Comparison of ENCODE assay signal across 12 mouse cellular contexts in the genomic region with DNA sequence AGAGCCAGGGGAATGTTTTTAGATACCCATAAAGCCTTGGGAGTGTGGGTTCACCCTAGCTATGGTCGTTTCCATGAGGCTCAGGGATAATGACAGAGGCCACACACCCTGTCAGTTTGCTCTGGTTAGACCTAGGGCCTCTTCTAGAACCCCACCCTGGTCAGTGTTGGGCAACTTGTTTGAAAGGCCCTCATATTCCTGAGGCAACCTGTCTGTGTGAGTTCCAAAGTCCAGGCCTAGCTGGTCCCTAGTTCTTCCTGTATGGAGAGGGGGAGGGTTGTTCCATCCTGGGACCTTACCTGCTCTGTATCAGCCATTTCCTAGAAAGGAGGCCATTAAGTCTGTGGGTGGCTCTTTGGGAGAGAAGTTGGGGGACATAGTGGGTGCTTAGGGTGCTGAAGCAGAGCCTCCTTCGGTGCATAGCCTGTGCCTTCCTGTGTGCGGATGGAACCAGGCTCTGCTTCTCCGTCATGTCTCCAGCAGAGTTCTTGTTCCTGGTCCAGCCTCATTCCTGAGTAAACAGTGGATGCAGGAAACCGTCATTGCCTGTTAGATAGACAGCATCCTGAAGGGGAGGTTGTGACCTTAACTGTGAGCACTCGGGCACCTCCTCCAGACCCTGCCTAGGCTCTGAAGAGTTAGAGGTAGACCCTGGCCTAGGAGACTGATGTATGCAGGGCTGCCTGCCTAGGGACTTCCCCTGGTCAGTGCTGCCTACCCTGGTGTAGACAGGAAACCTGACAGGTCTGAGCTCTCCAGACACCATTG. TPM values are rescaled to one million over a fixed set of nuclear protein-coding genes. Genes with fewer than 3 reads are reported as not detected.
DNase-seq lines count a peak whose midpoint lies in the region; ATAC-seq lines count a peak whose summit lies in the region.
"Had no signal": no experiment of that assay in that cellular context is flagged by ENCODE, and none has a peak within 500 bp of the region (broad histone marks: within the 10 kb centered on the region; RNA-seq: fewer than 3 reads in every experiment).

No protein-coding gene starts in this region.

- no peaks in the 10 kb centered on the region for H3K9me3 ChIP-seq in kidney, embryonic 14.5 days (ENCODE audit: control insufficient read depth, low read length)
- H3K9me3 ChIP-seq in intestine, embryonic 15.5 days: no peaks in the 10 kb centered on the region
- no peaks in the 10 kb centered on the region for H3K9me3 ChIP-seq in liver, embryonic 16.5 days (replicated peaks; ENCODE audit: control insufficient read depth, low read length)
- H3K9me3 ChIP-seq: embryonic facial prominence, embryonic 13.5 days; hindbrain, embryonic 13.5 days; midbrain, embryonic 10.5 days had no signal

- H3K36me3 ChIP-seq in kidney, embryonic 14.5 days (ENCODE audit: control insufficient read depth, insufficient read depth, low read length): no peaks in the 10 kb centered on the region
- no peaks in the 10 kb centered on the region for H3K36me3 ChIP-seq in intestine, embryonic 15.5 days
- H3K36me3 ChIP-seq in liver, embryonic 16.5 days (ENCODE audit: control insufficient read depth, insufficient read depth): no peaks in the 10 kb centered on the region
- H3K36me3 ChIP-seq: embryonic facial prominence, embryonic 13.5 days; hindbrain, embryonic 13.5 days; midbrain, embryonic 10.5 days had no signal

- H3K9ac ChIP-seq in kidney, embryonic 14.5 days (ENCODE audit: low read depth, low read length): no peak overlapping the region
- H3K9ac ChIP-seq in intestine, embryonic 15.5 days: no peak overlapping the region
- no peak overlapping the region for H3K9ac ChIP-seq in liver, embryonic 16.5 days (ENCODE audit: low read depth, low read length)
- H3K9ac ChIP-seq: embryonic facial prominence, embryonic 13.5 days had no signal

- ATAC-seq in kidney, embryonic 14.5 days (ENCODE audit: low FRiP score, low TSS enrichment): no peak
- peak; percentile 84 for ATAC-seq in intestine, embryonic 15.5 days
- ATAC-seq in liver, embryonic 16.5 days (ENCODE audit: low read depth): peak; percentile 86

- no peak for DNase-seq in kidney, adult 11 months
- DNase-seq in heart, adult 9 months (ENCODE audit: low spot score in 2 of 2): peak; percentile 53 to 77
- no peak for DNase-seq in urinary bladder, postnatal 25 days (ENCODE audit: low spot score)
- DNase-seq in spleen, postnatal 10 days (ENCODE audit: low spot score in 2 of 2): no peak
- DNase-seq in embryo, embryonic 11 days: no peak
- DNase-seq: thymus, postnatal 4 days had no signal

- 46% methylated on average over 6 of the region's 6 CpGs for WGBS in kidney, embryonic 14.5 days
- WGBS in intestine, embryonic 15.5 days: 51% methylated on average over 6 of the region's 6 CpGs
- WGBS in liver, embryonic 16.5 days (ENCODE audit: insufficient replicate concordance): 46% methylated on average over 6 of the region's 6 CpGs

- H3K4me3 ChIP-seq in kidney, embryonic 14.5 days (ENCODE audit: low read length): no peak overlapping the region
- H3K4me3 ChIP-seq in intestine, embryonic 15.5 days (replicated peaks): no peak overlapping the region
- H3K4me3 ChIP-seq in liver, embryonic 16.5 days (ENCODE audit: low read depth, low read length): no peak overlapping the region
- H3K4me3 ChIP-seq: embryonic facial prominence, embryonic 13.5 days; hindbrain, embryonic 13.5 days; midbrain, embryonic 10.5 days had no signal

- H3K4me2 ChIP-seq in kidney, embryonic 14.5 days (replicated peaks; ENCODE audit: low read depth, low read length): no peak overlapping the region
- H3K4me2 ChIP-seq in intestine, embryonic 15.5 days (replicated peaks): peak overlapping the region; percentile 14
- no peak overlapping the region for H3K4me2 ChIP-seq in liver, embryonic 16.5 days (ENCODE audit: low read depth, low read length)
- H3K4me2 ChIP-seq: embryonic facial prominence, embryonic 13.5 days; hindbrain, embryonic 13.5 days had no signal

- H3K4me1 ChIP-seq in kidney, embryonic 14.5 days (ENCODE audit: control insufficient read depth, insufficient read depth, low read length): peaks cover 66% of the 10 kb centered on the region
- H3K4me1 ChIP-seq in intestine, embryonic 15.5 days (replicated peaks): peaks cover 83% of the 10 kb centered on the region
- H3K4me1 ChIP-seq in liver, embryonic 16.5 days (ENCODE audit: control insufficient read depth, low read depth, low read length): peaks cover 22% of the 10 kb centered on the region

- 0 out of 2 replicates have a peak overlapping the region, but pooled peaks have one; percentile 6 for H3K27ac ChIP-seq in kidney, embryonic 14.5 days (ENCODE audit: low read depth, low read length)
- H3K27ac ChIP-seq in intestine, embryonic 15.5 days: peak overlapping the region; percentile 78
- H3K27ac ChIP-seq in liver, embryonic 16.5 days (ENCODE audit: low read length): peak overlapping the region; percentile 66
- H3K27ac ChIP-seq: embryonic facial prominence, embryonic 13.5 days; hindbrain, embryonic 13.5 days; midbrain, embryonic 10.5 days had no signal

- no peaks in the 10 kb centered on the region for H3K27me3 ChIP-seq in kidney, embryonic 14.5 days (ENCODE audit: control insufficient read depth, insufficient read depth, low read length)
- no peaks in the 10 kb centered on the region for H3K27me3 ChIP-seq in intestine, embryonic 15.5 days (replicated peaks)
- peaks cover 9% of the 10 kb centered on the region for H3K27me3 ChIP-seq in liver, embryonic 16.5 days (ENCODE audit: control insufficient read depth, insufficient read depth, low read depth, low read length)
- H3K27me3 ChIP-seq: embryonic facial prominence, embryonic 13.5 days had no signal

RNA-seq across cellular contexts. Expression of a gene that starts 59.0 kb away (rescaled TPM):
- polyA plus RNA-seq in kidney, embryonic 14.5 days (2014; fragmentation: Nextera tagmentation; extraction: Ambion mirVana): 36.0 and 42.4 TPM in 2 replicates
- polyA plus RNA-seq in intestine, embryonic 15.5 days (2015; fragmentation: Nextera tagmentation; extraction: Ambion mirVana): 52.7 and 54.9 TPM in 2 replicates
- 4.9 and 5.1 TPM in 2 replicates for polyA plus RNA-seq in liver, embryonic 16.5 days (2015; fragmentation: Nextera tagmentation; extraction: Ambion mirVana)

Comparison
In these comparisons a context has a peak if more than half of its experiments do, and no peak if none do; other contexts are left out.
1. H3K27ac ChIP-seq: peak in every context shown above with its lines; median percentile 78 in intestine, embryonic 15.5 days; 66 in liver, embryonic 16.5 days; 6 in kidney, embryonic 14.5 days.
2. DNase-seq: peak in heart, adult 9 months (2 of 2); none in kidney, adult 11 months (single experiment), urinary bladder, postnatal 25 days (single experiment), spleen, postnatal 10 days (0 of 2) and embryo, embryonic 11 days (single experiment).